Mouse (Mus musculus) lung, embryonic 14.5 days (tissue): ENCODE measurements around the gene Jazf1. TPM values are rescaled to one million over a fixed set of nuclear protein-coding genes. Genes with fewer than 3 reads are reported as not detected.
A peak's percentile ranks its signal among the peaks of the same experiment; 100 is the strongest.

Source experiments
- ATAC-seq: fragments of 200-750 bp; cut with Nextera tagmentation; 2 replicates; pipeline ENCODE4 v1.8.0; 2017; ENCODE audit warnings: mild to moderate bottlenecking, moderate TSS enrichment, moderate library complexity; ENCODE audit not compliant: insufficient read depth
- DNase-seq: peaks from one replicate; pipeline ENCODE4 v3.0.0-alpha.2; 2015
- H3K27ac ChIP-seq: fragments of 300-500 bp; sonication (generic); 2 replicates; pipeline ENCODE4 v1.5.1; 2014; ENCODE audit warnings: low read depth, mild to moderate bottlenecking, moderate library complexity
- H3K27me3 ChIP-seq: fragments of 300-500 bp; sonication (generic); 2 replicates; pipeline ENCODE4 v1.6.1; 2014; ENCODE audit warnings: low read length, control low read depth; ENCODE audit not compliant: insufficient read depth
- H3K36me3 ChIP-seq: fragments of 300-500 bp; sonication (generic); 2 replicates; pipeline ENCODE4 v1.6.1; 2014; ENCODE audit warnings: control low read depth; ENCODE audit not compliant: insufficient read depth
- H3K4me1 ChIP-seq: fragments of 300-500 bp; sonication (generic); 2 replicates; pipeline ENCODE4 v1.6.1; 2014; ENCODE audit warnings: antibody characterized with exemption, control low read depth; ENCODE audit not compliant: insufficient read depth
- H3K4me2 ChIP-seq: fragments of 300-500 bp; sonication (generic); 2 replicates; pipeline ENCODE4 v1.6.1; 2014; ENCODE audit warnings: mild to moderate bottlenecking
- H3K4me3 ChIP-seq: fragments of 300-500 bp; sonication (generic); 2 replicates; pipeline ENCODE4 v1.5.1; 2014; ENCODE audit warnings: low read depth, low read length
- H3K9ac ChIP-seq: fragments of 300-500 bp; sonication (generic); 2 replicates; pipeline ENCODE4 v1.6.1; 2014
- H3K9me3 ChIP-seq: fragments of 300-500 bp; sonication (generic); 2 replicates; pipeline ENCODE4 v1.6.1; 2016; ENCODE audit warnings: low read depth, low read length, control low read depth
- CTCF ChIP-seq: IDR thresholded peaks from 2 replicates; pipeline ENCODE4 v1.5.1; 2016; ENCODE audit warnings: antibody characterized with exemption, low read depth
- WGBS: fragments of 180-500 bp; shearing (Covaris S2); extraction: QIAGEN DNeasy Blood & Tissue Kit; methylation state at CpG from one replicate; pipeline ENCODE4 v1.1.7; 2014; 5-methylcytosine and 5-hydroxymethylcytosine counted together
- polyA plus RNA-seq: library from polyadenylated mRNA; unstranded; fragments of >200 nt; fragmentation: Nextera tagmentation; extraction: Ambion mirVana; gene quantifications from 2 replicates; pipeline ENCODE4 v1.2.1, GENCODE M21; 2014

The Jazf1 gene
- polyA plus RNA-seq, 1 experiment from 2014 or later = 3.9 TPM

DNA sequence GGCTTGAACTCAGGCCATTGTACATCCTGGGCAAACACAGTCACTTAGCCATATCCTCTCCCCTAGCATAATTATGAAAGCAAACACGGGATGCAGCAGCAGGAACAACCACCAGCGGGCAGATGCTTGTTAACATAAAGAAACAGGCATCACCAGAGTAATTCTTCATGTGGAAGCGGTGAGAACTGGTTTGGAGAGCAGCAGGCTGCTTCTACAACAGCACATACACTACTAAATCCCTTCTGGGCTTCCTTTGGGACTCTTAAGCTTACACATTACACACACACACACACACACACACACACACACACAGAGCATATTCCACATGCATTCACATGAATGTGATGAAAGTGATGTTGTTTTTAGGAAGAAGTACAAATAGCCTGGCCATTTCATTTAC lies 216.5 kb downstream of the Jazf1 start:
- TF ChIP-seq CTCF = peak; percentile 18; the same call in 1 of the 2 replicates
- no peak overlapping the region for H3K27ac ChIP-seq
- no peaks in the 10 kb centered on the region for H3K9me3 ChIP-seq
- WGBS = 40% methylated on average over 3 of the region's 3 CpGs
- H3K9ac ChIP-seq = no peak overlapping the region
- ATAC-seq (no peak), DNase-seq (no peak)
- no peaks in the 10 kb centered on the region for H3K36me3 ChIP-seq
- no peak overlapping the region for H3K4me2 ChIP-seq
- no peaks in the 10 kb centered on the region for H3K4me1 ChIP-seq
- H3K27me3 ChIP-seq = no peaks in the 10 kb centered on the region
- H3K4me3 ChIP-seq = no peak overlapping the region

DNA sequence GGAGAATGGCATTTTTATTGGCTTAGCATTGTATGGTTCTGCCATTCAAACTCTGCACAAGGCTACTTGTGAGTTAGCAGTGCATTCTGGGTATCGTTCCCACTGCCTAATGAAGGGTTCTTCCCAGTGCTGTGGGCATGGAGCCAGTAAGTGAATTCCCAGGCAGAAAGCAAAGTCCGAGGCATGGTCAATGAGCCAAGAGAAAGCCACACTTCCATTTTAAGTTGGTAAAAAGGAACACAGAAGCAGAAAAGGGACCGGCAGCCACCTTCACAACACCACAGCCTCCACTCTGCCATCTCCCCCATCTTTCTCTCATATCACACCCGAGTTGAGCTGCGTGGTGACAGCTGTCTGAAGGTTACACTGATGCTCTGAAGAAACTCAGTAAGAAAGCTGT lies 217.4 kb downstream of the Jazf1 start:
- ATAC-seq = peak; percentile 71; the same call in 1 of the 2 replicates

DNA sequence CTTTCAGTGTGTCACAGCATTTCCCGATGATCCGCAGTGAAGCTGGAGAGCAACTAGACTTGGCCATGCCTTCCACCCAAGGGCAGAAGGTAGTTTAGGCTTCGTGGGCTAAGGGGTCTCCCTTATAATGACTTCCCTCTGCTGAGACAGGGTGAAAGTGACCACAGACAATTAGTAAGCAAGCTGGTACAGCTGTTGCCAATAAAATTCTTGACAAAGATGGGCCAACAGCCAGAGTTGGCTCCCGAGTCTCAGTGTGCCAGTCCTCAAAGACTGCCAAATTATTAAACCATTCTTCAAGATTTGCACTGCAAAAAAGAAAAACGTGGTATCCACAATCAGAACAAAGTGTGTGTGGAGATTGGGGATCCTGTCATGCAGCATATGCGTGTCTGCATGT lies 220.2 kb downstream of the Jazf1 start:
- Histone ChIP-seq H3K4me1 (no peaks in the 10 kb centered on the region), H3K4me3 (no peak overlapping the region), H3K27ac (no peak overlapping the region), H3K9me3 (no peaks in the 10 kb centered on the region), H3K27me3 (no peaks in the 10 kb centered on the region), H3K36me3 (no peaks in the 10 kb centered on the region), H3K9ac (no peak overlapping the region), H3K4me2 (no peak overlapping the region)
- ATAC-seq (no peak), DNase-seq (no peak)
- WGBS = 73% methylated on average over 6 of the region's 6 CpGs
- TF ChIP-seq CTCF = no peak

More for the DNA sequence above, 217.4 kb downstream of the Jazf1 start:
- Histone ChIP-seq H3K27me3 (no peaks in the 10 kb centered on the region), H3K36me3 (no peaks in the 10 kb centered on the region), H3K9ac (no peak overlapping the region), H3K9me3 (no peaks in the 10 kb centered on the region), H3K4me1 (no peaks in the 10 kb centered on the region), H3K27ac (peak overlapping the region; percentile 34; the same call in 1 of the 2 replicates), H3K4me2 (peak overlapping the region; percentile 24), H3K4me3 (no peak overlapping the region)
- TF ChIP-seq CTCF = no peak
- DNase-seq = peak; percentile 83
- 31% methylated on average over 5 of the region's 5 CpGs for WGBS

DNA sequence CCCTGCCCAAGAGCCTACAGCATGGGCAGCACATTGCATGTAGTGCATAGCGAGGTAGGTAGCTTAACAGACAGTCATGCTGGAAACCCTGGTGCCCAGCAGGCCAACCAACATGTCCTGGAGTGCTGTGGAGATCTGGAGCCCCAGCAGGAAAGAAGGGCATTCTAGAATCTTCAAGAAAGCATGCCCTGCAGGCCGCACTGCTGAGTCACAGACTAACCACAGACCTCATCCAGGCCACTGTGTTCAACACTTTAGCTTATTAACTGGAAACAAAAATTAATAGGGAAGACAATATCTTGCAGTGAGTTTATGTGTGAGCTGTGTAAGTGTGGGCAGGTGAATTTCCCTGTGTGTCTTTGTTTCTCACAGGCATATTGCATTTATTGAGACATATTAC lies 222.1 kb downstream of the Jazf1 start:
- Histone ChIP-seq H3K4me3 (no peak overlapping the region), H3K36me3 (no peaks in the 10 kb centered on the region), H3K9ac (no peak overlapping the region), H3K4me2 (no peak overlapping the region), H3K4me1 (no peaks in the 10 kb centered on the region), H3K27ac (no peak overlapping the region), H3K9me3 (no peaks in the 10 kb centered on the region), H3K27me3 (no peaks in the 10 kb centered on the region)
- TF ChIP-seq CTCF = no peak
- WGBS = 88% methylated on average over 2 of the region's 2 CpGs
- DNase-seq (no peak), ATAC-seq (no peak)

DNA sequence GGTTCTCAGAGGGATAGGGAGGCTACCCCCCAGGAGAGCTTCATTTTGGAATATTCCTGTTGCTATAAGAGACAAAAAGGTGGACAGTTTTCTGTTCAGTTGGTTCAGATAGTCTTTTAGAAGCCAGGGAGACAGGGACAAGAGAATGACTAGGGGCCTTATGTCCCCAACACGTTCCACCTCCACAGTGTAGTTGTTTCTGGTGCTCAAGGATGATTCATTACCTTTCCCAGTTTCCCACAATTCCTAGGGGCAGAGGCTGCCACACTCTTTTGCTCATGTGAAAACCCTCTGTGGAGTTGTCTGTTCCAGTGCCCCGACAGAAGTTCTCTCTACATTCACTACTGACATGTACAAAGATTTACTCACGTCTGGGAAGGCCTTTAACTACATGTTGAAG lies 223.7 kb downstream of the Jazf1 start:
- no peaks in the 10 kb centered on the region for H3K9me3 ChIP-seq
- no peak overlapping the region for H3K27ac ChIP-seq
- no peak for TF ChIP-seq CTCF
- no peaks in the 10 kb centered on the region for H3K36me3 ChIP-seq
- DNase-seq = no peak
- no peak overlapping the region for H3K4me2 ChIP-seq
- WGBS = 72% methylated on average over 3 of the region's 3 CpGs
- no peak overlapping the region for H3K9ac ChIP-seq
- no peak for ATAC-seq
- no peaks in the 10 kb centered on the region for H3K27me3 ChIP-seq
- H3K4me1 ChIP-seq = no peaks in the 10 kb centered on the region
- no peak overlapping the region for H3K4me3 ChIP-seq

DNA sequence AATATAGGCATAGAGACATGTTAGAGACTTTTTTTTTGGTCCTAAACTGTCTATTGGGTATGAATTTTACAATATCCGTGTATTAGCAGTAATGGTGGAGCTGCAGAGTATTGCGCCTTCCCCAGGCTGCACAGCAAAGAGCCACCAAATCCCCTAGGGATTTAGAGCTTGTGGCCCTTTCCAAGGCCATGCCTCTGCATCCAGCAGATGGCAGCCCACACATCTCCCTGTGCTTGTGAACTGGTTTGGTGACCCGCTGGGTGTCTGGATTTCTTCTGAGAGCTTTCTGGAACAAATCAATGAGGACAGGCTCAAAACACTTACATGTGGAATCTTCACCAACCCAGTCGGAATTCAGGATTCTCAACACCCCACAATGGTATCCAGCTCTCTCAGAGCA lies 225.4 kb downstream of the Jazf1 start:
- Histone ChIP-seq H3K4me3 (no peak overlapping the region), H3K4me2 (no peak overlapping the region), H3K27me3 (no peaks in the 10 kb centered on the region), H3K9ac (no peak overlapping the region), H3K4me1 (no peaks in the 10 kb centered on the region), H3K36me3 (no peaks in the 10 kb centered on the region), H3K9me3 (no peaks in the 10 kb centered on the region), H3K27ac (no peak overlapping the region)
- peak; percentile 58 for DNase-seq
- TF ChIP-seq CTCF = peak; percentile 61
- ATAC-seq = no peak
- 69% methylated on average over 4 of the region's 4 CpGs for WGBS

DNA sequence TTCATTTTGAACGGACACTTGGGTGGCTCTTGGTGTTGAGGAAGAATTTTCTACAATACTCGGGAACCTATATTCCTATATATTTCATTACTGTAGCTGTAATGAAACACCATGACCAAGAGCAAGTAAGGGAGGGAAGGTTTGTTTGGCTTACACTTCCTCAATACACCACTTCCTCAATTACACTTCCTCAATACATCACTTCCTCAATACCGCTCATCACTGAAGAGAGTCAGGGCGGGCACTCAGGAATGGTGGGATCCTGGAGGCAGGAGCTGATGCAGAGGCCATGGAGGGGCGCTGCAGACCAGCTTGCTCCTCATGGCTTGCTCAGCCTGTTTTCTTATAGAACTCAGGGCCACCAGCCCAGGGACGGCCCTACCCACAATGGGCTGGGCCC lies 225.8 kb downstream of the Jazf1 start:
- Histone ChIP-seq H3K9me3 (no peaks in the 10 kb centered on the region), H3K4me3 (no peak overlapping the region), H3K27me3 (no peaks in the 10 kb centered on the region), H3K36me3 (no peaks in the 10 kb centered on the region), H3K4me2 (no peak overlapping the region), H3K9ac (no peak overlapping the region), H3K27ac (no peak overlapping the region), H3K4me1 (no peaks in the 10 kb centered on the region)
- DNase-seq (no peak), ATAC-seq (no peak)
- TF ChIP-seq CTCF = no peak
- 77% methylated on average over 6 of the region's 6 CpGs for WGBS

DNA sequence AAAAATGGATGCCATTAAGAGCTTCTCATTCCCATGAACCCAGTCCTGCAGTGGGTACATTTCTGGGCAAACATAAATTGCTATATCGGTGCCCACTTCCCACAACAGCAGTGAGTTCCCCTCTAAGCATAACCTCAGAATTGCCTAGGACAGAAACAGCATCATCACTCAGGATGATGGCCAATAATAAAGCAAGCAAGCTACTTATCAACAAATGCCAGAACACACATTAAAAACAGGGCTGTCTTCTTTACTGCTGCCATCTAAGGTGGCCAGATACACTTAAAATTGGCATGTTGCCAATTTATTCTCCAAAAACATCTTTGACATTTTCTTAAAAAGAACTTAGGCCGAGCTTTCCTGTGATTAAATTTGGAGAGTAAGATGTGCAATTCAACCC lies 226.8 kb downstream of the Jazf1 start:
- Histone ChIP-seq H3K27ac (no peak overlapping the region), H3K27me3 (no peaks in the 10 kb centered on the region), H3K9ac (no peak overlapping the region), H3K36me3 (no peaks in the 10 kb centered on the region), H3K4me1 (no peaks in the 10 kb centered on the region), H3K9me3 (no peaks in the 10 kb centered on the region), H3K4me3 (no peak overlapping the region), H3K4me2 (no peak overlapping the region)
- DNase-seq = no peak
- no peak for ATAC-seq
- 64% methylated on average over 2 of the region's 2 CpGs for WGBS
- no peak for TF ChIP-seq CTCF
